Mouse (Mus musculus) cerebellum, adult 18-20 months (tissue): Measurements from ENCODE around the gene Timeless.
"Not testable (repeated sequence)": the region's sequence is repeated elsewhere in the genome, so short reads cannot be mapped to it uniquely, and the experiment has no call there.

Experiments
- DNase-seq, 2 experiments: peaks; one replicate each; pipeline ENCODE4 v3.0.0; 2021

The Timeless gene

GRCm38 (mm10) chr10:128214112-128214511 is 17.8 kb upstream of the Timeless start:
- DNase-seq: not testable (repeated sequence)

- no peak for DNase-seq
Measured at GRCm38 (mm10) chr10:128214981-128215380, 16.9 kb upstream of the Timeless start.

GRCm38 (mm10) chr10:128218387-128219117 is 13.3 kb upstream of the Timeless start:
- DNase-seq: no peak

DNA sequence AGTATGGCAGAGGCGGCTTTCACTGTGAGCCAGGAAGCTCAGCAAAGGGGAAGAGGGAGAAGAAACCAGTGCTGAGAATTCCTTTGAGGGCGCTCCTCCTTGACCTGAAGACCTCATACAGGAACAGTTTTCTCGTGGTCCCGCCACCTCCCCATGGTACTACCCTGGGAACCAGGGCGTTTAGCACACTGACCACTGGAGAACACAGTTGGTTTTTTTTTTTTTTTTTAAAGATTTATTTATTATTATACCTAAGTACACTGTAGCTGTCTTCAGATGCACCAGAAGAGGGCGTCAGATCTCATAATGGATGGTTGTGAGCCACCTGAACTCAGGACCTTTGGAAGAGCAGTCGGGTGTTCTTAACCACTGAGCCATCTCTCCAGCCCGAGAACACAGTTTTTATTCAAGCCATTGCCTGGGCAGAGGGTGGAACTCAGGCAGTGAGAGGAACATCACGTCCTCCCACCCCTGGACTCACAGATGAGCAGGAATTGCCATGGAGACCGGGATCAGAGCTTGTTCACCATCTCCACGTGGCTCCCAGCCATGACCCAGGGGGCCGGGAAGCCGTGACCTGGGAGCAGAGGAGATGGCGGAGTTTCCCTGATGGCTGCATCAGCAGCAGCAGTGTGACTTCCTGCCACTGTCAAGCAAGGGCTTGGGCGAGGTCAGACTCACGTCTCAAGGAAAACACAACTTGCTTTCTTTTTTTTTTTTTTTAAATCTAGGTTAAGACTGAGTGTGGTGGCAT is 10.2 kb upstream of the Timeless start:
- no peak for DNase-seq

- no peak for DNase-seq
Measured at GRCm38 (mm10) chr10:128225064-128225463, 6.8 kb upstream of the Timeless start.

GRCm38 (mm10) chr10:128225538-128225937 is 6.3 kb upstream of the Timeless start, which contains the start of gene Mip:
TSS of gene Mip (plus strand) at chr10:128225838.
- DNase-seq: no peak

GRCm38 (mm10) chr10:128227592-128227991 is 4.3 kb upstream of the Timeless start:
- DNase-seq: no peak

- DNase-seq: no peak
Measured at GRCm38 (mm10) chr10:128228009-128228408, 3.9 kb upstream of the Timeless start.

DNA sequence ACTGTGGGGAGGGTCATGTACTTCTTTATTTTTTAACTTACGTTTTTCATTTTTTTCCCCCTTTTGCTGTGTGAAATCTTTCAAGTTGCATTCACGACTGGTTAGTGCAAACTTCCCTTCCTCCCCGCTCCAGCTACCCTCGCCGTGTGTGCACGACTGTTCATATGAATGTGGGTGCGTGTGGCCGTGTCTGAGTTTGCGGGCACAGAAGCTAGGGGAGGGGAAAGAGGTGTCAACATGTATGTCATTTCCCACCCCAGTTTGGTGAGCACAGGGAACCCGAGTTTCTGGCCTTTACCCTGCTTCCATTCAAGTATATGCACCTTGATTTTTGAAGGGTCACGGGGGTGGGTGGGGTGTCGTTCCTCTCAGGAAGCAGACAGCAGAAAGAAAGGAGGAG is 1.3 kb upstream of the Timeless start:
- no peak for DNase-seq

GRCm38 (mm10) chr10:128231146-128231545 is 719 bp upstream of the Timeless start:
- DNase-seq: no peak

- DNase-seq: peak; percentile 68 to 79
Measured at GRCm38 (mm10) chr10:128232420-128232985, 638 bp downstream of the Timeless start.

- DNase-seq: no peak
Measured at GRCm38 (mm10) chr10:128236321-128236720, 4.5 kb downstream of the Timeless start.

- DNase-seq: peak; percentile 37 to 45
Measured at GRCm38 (mm10) chr10:128237807-128238480, 6.1 kb downstream of the Timeless start.

DNA sequence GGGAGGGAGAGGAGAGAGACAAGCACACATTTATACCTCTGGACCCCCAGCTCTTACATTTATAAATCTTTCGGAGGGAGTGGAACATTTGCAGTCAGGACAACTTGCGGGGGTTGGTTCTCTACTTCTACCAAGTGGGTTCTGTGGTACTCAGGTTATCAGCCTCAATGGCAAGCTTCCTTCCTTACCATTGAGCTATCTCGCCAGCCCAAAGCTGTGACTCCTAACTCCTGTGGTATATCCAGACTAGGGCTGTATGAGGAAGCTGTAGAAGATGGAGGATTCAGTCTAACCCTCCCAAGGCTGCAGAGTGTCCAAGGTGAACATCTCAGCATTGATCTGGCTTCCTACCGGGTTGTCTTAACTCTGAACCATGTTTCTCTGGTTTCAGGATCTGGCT is 7.3 kb downstream of the Timeless start:
- DNase-seq: no peak

GRCm38 (mm10) chr10:128240131-128240530 is 8.3 kb downstream of the Timeless start:
- DNase-seq: no peak

GRCm38 (mm10) chr10:128243252-128243651 is 11.4 kb downstream of the Timeless start:
- DNase-seq: no peak

DNA sequence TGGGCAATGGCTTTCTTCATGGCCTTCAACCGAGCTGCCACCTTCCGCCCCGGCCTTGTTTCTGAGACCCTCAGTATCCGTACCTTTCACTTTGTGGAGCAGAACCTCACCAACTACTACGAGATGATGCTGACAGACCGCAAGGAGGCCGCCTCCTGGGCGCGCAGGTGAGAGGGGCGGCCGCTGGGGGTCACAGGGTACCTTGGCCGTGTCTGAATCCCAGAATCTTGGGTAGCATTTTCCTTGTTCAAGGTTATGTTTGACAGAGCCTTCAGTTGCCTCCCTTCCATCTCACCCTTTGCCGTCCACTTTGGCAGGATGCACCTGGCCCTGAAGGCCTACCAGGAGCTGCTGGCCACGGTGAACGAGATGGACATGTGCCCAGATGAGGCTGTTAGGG is 12.3 kb downstream of the Timeless start:
- no peak for DNase-seq

DNA sequence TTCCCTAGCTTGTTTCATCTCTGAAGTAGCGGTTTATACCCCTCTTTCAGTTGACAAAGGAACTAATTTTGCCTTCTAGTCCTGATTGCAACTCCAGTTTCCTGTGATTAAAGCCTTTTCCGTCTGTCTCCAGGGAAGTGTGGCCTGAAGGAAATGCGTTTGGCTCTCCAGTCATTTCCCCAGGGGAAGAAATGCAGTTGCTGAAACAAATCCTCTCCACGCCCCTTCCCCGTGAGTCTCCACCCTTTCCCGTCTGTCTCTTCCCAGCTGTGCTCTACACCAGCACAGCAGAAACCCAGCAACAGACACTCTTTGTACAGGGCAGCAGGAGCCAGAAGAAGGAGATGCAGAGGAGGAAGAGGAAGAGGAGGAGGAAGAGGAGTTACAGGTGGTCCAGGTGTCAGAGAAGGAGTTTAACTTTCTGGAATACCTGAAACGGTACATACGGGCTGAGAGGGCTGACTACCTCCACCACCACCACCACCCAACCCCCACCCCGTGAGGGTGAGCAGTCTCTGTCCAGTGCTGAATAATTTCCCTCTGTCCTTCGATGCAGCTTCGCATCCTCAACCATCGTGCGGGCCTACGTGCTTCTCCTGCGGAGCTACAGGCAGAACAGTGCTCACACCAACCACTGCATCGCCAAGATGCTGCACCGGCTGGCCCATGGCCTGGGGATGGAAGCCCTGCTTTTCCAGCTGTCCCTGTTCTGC is 15.3 kb downstream of the Timeless start:
- no peak for DNase-seq

GRCm38 (mm10) chr10:128250565-128250964 is 18.7 kb downstream of the Timeless start:
- DNase-seq: no peak

DNA sequence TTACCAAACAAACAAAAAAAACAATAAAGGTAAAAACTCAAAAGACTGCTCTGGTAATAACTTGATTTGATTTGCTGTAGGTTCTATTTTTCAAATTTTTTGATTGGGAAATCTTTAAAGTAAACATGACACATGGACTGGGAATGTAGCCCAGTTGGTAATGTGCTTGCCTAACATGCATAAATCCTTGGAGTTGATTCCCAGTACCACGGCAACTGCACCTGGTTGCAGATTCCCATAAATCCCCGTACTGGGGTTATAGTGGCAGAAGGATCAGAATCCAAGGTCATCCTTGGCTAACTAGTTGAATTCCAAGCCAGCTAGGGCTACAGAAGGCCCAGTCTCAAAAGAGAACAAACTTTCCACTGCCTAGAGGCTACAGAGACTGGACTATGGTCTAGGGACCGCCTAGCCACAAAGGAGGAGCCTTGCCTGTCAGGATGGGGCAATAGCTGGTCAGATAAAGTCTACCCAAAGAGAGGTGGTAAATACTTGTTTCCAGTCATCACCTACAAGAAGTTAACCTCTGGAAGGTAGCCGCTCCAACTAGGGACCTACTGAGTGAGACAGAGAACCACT is 21.9 kb downstream of the Timeless start, which contains the start of gene Apon:
Apon (plus strand) TSS at position 420 of the 579 bp plus-strand sequence.
- DNase-seq: no peak

- no peak for DNase-seq
Measured at GRCm38 (mm10) chr10:128255925-128256324, 24.1 kb downstream of the Timeless start.

- no peak for DNase-seq
Measured at GRCm38 (mm10) chr10:128256328-128256727, 24.5 kb downstream of the Timeless start.
